Mouse (Mus musculus) spleen, embryonic (tissue): Measurements from ENCODE around the gene Hrc.

ENCODE experiments used
- CTCF ChIA-PET: fragments of 350-600 bp; sonication (Branson Sonifier 250); formaldehyde crosslinking; loops from one replicate; lab custom pipeline; 2022; lab: Charles Lee

Gene Hrc

DNA sequence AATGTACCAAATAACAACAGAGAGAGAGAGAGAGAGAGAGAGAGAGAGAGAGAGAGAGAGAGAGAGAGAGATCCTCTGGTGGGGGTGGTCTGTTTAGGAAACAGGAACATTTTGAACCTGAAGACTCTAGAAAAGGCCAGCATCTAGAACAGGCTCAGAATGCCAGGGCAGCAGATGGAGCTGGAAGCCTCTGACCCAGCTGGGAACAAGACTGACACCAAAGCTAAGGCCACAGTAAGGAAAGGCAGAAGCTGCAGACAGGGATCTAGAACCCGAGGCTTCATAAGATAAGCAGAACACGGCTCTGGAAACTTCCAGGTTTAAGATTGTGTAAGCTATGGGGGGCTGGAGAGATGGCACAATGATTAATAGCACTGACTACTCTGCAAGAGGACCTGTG, 28.9 kb downstream of the Hrc start:
- CTCF ChIA-PET = no interaction called here

DNA sequence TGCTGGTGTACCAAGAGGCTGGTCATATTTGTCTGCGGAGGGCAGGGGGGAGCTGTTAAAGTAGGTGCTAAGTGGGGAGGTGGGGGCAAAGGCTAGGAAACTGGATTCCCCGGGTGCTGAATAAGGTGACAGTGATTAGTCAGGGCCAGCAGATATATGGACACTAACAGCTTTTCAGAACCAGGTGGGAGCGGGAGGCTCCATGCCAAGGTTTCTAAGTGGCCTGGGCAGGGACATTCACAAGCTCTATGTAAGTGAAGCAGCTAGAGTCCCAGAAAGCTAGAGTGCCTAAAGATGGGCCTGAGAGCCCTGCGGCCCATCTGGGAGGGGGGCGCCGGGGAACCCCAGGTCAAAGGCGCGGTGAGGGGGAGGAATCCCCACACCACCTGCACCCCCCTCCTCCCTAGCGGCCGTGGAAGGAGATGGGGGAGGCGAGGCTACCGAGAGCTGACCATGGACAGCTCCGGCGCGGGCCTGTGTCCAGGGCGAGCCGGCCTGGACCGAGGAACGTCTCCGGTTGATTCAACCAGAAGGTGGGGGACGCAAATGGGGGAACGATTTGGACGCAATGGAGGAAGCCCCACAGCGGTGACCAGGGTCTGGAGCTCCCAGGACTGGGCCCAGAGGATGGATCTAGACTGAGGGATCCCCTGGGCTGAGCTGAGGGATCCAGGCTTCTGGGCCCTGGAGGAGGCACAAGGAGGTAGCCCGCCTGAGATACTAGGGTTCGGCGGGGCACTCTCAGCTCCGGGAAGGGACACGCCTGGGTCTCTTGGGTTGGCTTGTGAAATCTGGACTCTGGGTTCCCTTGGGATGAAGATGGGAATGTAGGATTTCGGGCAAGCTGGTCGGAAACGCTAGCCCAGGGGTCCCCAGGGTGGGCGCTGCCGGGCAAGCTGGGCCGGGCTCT, 30.9 kb downstream of the Hrc start:
- CTCF ChIA-PET = no interaction called here

DNA sequence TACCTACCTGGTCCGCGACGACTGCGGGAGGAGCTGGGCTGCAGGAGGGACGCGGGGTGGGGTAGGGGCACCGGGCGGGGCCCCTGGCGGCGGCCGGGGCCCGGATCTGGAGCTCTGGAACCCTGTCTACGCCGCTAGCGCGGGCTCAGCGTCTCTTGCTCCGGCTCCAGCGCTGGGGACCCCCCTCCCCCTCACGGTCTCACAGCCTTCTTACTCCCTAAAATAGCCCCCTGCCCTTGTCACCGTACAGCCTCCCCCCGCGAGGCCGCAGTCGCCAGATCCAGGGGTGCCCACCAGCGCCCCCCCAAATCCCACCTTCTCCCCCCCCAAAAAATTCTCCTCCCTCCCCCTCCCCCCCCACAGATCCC, 31.5 kb downstream of the Hrc start, which contains the start of gene Ppfia3:
Gene Ppfia3, minus strand, starts transcription at position 368 of the 368 bp plus-strand sequence.
- CTCF ChIA-PET = no interaction called here

DNA sequence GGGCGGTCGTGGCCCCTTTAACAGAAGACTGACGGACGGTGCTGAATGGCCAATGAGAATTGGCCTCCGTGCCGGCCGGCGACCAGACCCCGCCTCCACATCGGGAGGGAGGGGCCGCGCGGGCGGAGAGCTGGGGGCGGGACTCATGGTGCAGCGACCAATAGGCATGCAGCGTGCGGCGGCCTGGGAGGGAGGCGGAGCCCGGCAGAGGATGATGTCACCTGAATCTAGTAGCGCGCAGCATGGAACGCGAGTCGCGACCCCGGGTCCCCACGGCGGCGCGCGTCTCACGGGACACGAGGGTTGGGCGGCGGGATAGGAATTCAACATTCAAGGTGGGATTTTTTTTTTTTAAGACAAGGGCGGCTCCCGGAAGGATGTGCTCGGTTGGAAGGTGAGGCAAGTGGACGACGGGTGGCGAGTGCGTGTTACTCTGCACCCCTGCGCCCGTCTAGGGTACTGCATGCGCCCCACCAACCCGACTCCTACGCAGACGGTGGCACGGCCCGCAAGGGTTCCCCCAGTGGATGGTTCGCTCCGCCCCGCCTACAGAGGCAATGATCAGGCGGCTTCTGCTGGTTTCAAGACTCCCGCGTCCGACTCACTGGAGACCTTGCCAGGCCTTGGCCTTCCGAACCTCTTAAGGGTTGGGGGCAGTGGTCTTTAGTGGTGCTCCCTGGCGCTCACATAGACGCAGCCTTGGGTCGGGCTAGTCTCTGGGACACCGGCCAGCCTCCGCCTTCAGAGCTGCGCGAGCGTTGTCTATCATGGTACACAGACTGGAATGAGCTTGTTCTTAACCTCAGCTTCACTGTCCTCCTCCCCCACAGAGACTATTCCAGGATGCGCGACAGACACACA, 32.2 kb downstream of the Hrc start:
- CTCF ChIA-PET = no interaction called here

- CTCF ChIA-PET = no interaction called here
Observed at GRCm38 (mm10) chr7:45368178-45368577, 33.1 kb downstream of the Hrc start.

DNA sequence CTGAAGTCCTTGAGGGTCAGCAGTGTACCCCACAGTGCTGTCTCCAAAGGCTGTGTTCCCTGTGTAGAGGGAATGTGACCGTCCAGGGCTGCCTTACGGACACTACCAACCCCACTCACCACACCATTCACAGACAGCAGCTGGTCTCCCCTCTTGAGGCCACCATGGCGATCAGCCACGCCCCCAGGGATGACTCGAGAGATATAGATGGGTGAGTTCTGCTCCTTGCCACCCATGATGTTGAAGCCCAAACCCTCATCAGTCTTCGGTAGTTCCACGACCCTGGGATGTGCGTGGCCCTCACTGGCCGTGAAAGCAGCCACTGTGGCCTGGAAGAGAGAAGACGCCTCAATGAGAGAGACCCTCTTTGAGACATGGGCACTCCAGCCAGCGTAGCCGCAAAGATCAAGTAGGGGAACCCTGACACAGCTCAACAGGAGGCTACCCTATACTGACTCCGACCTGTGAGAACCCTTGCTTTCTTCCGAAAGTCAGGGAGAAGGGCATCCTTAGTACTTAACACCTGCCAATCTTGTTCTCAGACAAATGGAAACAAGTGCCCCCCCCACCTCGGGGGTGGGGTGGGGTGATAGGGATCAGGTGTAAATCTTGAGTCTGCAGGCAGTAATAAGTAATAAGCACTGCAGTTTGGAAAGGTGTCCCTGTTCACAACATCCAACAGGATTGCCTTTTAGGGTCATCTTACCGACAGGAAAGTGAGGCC, 34.1 kb downstream of the Hrc start:
- CTCF ChIA-PET = no interaction called here

DNA sequence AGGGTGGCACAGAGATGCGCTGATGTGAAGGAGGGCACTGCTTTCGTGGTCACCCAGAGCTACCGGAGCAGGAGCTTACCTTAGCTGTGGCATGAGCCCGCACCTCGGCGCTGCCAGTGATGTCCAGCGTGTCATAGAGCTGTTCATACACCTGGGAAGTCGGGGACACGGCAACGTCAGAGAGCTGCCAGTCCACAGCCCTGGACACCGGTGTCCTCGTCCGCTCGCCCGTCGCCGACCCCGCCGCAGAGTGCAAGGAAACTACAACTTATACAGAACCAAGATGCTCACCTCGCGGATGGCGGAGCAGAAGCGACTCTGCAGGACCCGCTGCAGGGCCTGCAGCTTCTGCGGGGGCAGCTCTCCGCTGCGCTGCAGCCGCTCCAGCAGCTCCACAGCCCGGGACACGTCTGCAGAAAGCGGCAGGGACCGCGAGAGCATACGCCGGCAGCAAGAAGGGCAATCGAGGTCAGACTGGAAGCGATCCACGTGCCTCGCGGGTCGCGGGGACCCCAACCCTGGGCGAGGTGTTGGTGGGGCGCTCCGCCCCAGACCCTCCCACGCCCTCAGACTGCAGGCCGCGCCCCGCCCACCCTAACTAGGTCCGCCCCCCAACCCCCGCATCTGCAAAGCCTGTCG, 34.9 kb downstream of the Hrc start:
- CTCF ChIA-PET = no interaction called here

- CTCF ChIA-PET = no interaction called here
Observed at GRCm38 (mm10) chr7:45370475-45371311, 35.6 kb downstream of the Hrc start, which contains the start of gene Lin7b. TSS of gene Lin7b (minus strand) at chr7:45370583.

DNA sequence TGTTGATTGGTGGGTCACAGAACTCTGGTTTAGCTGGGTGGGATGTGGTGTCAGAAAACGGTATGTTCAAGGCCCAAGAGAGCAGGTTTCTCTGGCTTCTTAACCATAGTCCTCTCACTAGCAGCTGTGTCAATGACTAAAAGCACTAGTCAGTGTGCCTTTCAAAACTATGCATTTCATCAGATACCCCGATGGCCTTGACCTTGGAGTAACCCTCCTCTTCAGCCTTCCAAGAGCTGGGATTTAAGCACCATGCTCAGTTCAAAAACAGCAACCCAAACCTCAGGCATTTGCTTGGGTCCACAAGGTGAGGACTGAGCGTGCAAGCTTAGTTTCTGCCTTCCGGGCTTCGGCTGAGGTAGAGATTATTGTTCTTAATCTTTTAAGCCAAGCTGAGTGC, 37.3 kb downstream of the Hrc start:
- CTCF ChIA-PET = no interaction called here

DNA sequence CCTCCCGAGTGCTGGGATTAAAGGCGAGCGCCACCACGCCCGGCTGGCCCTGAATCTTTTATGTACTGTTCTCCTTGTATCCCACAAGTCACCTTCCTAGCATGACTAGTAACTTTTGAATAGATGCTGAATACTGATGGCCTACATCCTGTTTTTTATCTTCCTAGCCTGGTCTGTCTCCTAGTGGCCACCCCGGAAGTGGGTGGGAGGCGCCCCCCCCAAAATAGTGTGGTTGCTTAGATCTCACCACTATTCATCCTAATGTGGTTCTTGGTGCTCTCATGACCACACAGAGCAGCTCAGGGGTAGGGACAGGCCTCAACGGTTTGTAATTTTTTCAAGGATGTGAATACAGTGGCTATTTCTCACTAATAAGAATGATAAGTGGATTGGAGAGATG, 39.5 kb downstream of the Hrc start:
- CTCF ChIA-PET = no interaction called here

- CTCF ChIA-PET = no interaction called here
Observed at GRCm38 (mm10) chr7:45376057-45376456, 41.0 kb downstream of the Hrc start.

DNA sequence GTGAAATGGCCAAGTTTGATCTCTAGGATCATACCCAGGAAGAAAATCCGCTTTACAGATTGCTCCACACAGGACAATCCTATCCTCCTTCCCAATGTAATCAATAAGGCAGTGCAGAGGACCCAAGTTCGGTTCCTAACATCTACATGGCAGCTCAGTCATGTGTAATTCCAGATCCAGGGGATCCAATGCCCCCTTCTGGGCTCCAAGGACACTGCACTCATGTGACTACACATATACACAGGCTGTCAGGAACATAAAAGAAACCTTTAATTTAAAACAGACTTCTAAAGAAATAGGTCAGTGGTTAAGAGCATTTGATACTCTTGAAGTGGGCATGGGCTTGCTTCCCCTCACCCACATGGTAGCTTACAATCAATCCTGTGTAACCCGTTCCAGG, 51.0 kb downstream of the Hrc start:
- CTCF ChIA-PET = no interaction called here
